Mouse (Mus musculus) neural tube, embryonic 13.5 days (tissue): ENCODE measurements around the gene Arid1a. TPM values are rescaled to one million over a fixed set of nuclear protein-coding genes. Genes with fewer than 3 reads are reported as not detected.
"Not testable (repeated sequence)": the region's sequence is repeated elsewhere in the genome, so short reads cannot be mapped to it uniquely, and the experiment has no call there.

Experiments
- ATAC-seq: fragments of 200-750 bp; cut with Nextera tagmentation; 2 replicates; pipeline ENCODE4 v1.8.0; 2017; ENCODE audit warnings: low read depth, mild to moderate bottlenecking, moderate TSS enrichment, moderate library complexity
- H3K27ac ChIP-seq: fragments of 300-500 bp; sonication (generic); replicated peaks from 2 replicates; pipeline ENCODE4 v1.5.1; 2015; ENCODE audit warnings: moderate library complexity, mild to moderate bottlenecking, inconsistent platforms
- H3K27me3 ChIP-seq: fragments of 300-500 bp; sonication (generic); 2 replicates; pipeline ENCODE4 v1.6.1; 2015; ENCODE audit warnings: mild to moderate bottlenecking, inconsistent platforms
- H3K36me3 ChIP-seq: fragments of 300-500 bp; sonication (generic); 2 replicates; pipeline ENCODE4 v1.6.1; 2015; ENCODE audit warnings: mild to moderate bottlenecking, inconsistent platforms
- H3K4me1 ChIP-seq: fragments of 300-500 bp; sonication (generic); replicated peaks from 2 replicates; pipeline ENCODE4 v1.6.1; 2015; ENCODE audit warnings: inconsistent platforms
- H3K4me2 ChIP-seq: fragments of 300-500 bp; sonication (generic); 2 replicates; pipeline ENCODE4 v1.6.1; 2015; ENCODE audit warnings: inconsistent platforms, mild to moderate bottlenecking, moderate library complexity
- H3K4me3 ChIP-seq: fragments of 300-500 bp; sonication (generic); 2 replicates; pipeline ENCODE4 v1.5.1; 2015; ENCODE audit warnings: mild to moderate bottlenecking, inconsistent platforms
- H3K9ac ChIP-seq: fragments of 300-500 bp; sonication (generic); 2 replicates; pipeline ENCODE4 v1.6.1; 2015; ENCODE audit warnings: moderate library complexity, mild to moderate bottlenecking, inconsistent platforms
- H3K9me3 ChIP-seq: fragments of 300-500 bp; sonication (generic); 2 replicates; pipeline ENCODE4 v1.6.1; 2016; ENCODE audit warnings: inconsistent platforms
- WGBS: fragments of 180-500 bp; shearing (Covaris S2); methylation state at CpG from one replicate; pipeline ENCODE4 v1.1.7; 2015; 5-methylcytosine and 5-hydroxymethylcytosine counted together
- polyA plus RNA-seq: library from polyadenylated mRNA; unstranded; fragments of >200 nt; fragmentation: Nextera tagmentation; extraction: Ambion mirVana; gene quantifications from 2 replicates; pipeline ENCODE4 v1.2.1, GENCODE M21; 2015

Arid1a gene
- polyA plus RNA-seq, 1 experiment from 2014 or later: 31.8 TPM

DNA sequence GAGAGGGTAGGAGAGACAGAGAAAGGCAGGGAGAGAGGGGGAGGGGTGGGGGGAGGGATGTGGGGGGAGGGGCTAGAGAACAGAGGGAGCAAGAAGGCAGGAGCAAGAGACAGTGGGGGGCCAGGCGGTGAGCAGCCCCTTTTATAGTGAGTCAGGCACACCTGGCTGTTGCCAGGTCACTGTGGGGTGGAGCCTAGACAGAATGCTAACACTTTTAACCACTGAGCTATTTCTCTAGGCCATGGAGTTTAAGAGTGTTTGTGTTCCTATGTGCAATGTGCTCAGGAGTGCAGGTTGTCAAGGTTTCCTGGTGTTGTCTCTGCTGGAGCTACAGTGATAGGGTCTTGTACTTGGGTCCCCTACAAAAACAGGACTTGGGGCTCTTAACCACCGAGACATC lies 97.8 kb downstream of the Arid1a start:
- Histone ChIP-seq H3K27me3 (no peaks in the 10 kb centered on the region), H3K9me3 (no peaks in the 10 kb centered on the region), H3K4me3 (no peak overlapping the region), H3K36me3 (peaks cover 9% of the 10 kb centered on the region), H3K9ac (no peak overlapping the region), H3K4me2 (0 out of 2 replicates have a peak overlapping the region, but pooled peaks have one; percentile 47), H3K4me1 (peaks cover 43% of the 10 kb centered on the region), H3K27ac (0 out of 2 replicates have a peak overlapping the region, but pooled peaks have one; percentile 86)
- no peak for ATAC-seq
- WGBS: 31% methylated on average over 2 of the region's 2 CpGs

- 58% methylated on average over 5 of the region's 5 CpGs for WGBS
- Histone ChIP-seq H3K36me3 (peaks cover 9% of the 10 kb centered on the region), H3K27ac (no peak overlapping the region), H3K4me1 (peaks cover 43% of the 10 kb centered on the region), H3K9ac (no peak overlapping the region), H3K4me3 (no peak overlapping the region), H3K9me3 (no peaks in the 10 kb centered on the region), H3K27me3 (no peaks in the 10 kb centered on the region), H3K4me2 (no peak overlapping the region)
- ATAC-seq: no peak
These were observed 98.6 kb downstream of the Arid1a start for GRCm38 (mm10) chr4:133657829-133658458.

GRCm38 (mm10) chr4:133656997-133657396 lies 99.6 kb downstream of the Arid1a start:
- Histone ChIP-seq H3K27ac (no peak overlapping the region), H3K4me2 (no peak overlapping the region), H3K27me3 (no peaks in the 10 kb centered on the region), H3K4me1 (peaks cover 43% of the 10 kb centered on the region), H3K9ac (no peak overlapping the region), H3K9me3 (no peaks in the 10 kb centered on the region), H3K36me3 (peaks cover 2% of the 10 kb centered on the region; the same call in 1 of the 2 replicates), H3K4me3 (no peak overlapping the region)
- 18% methylated on average over 4 of the region's 4 CpGs for WGBS
- no peak for ATAC-seq

- no peak overlapping the region for H3K9ac ChIP-seq
- H3K36me3 ChIP-seq: no peaks in the 10 kb centered on the region
- no peak overlapping the region for H3K27ac ChIP-seq
- WGBS: 46% methylated on average over 4 of the region's 4 CpGs
- no peaks in the 10 kb centered on the region for H3K27me3 ChIP-seq
- H3K4me2 ChIP-seq: no peak overlapping the region
- no peak for ATAC-seq
- H3K4me3 ChIP-seq: no peak overlapping the region
- H3K4me1 ChIP-seq: peaks cover 40% of the 10 kb centered on the region
- no peaks in the 10 kb centered on the region for H3K9me3 ChIP-seq
These were observed 100.3 kb downstream of the Arid1a start for GRCm38 (mm10) chr4:133656294-133656693.

GRCm38 (mm10) chr4:133654070-133654469 lies 102.5 kb downstream of the Arid1a start:
- H3K4me1 ChIP-seq: peaks cover 18% of the 10 kb centered on the region
- H3K36me3 ChIP-seq, H3K9me3 ChIP-seq, H3K27me3 ChIP-seq, H3K9ac ChIP-seq, H3K4me3 ChIP-seq, H3K4me2 ChIP-seq, ATAC-seq, H3K27ac ChIP-seq: not testable (repeated sequence)
- 97% methylated on average over 5 of the region's 5 CpGs for WGBS

- Histone ChIP-seq H3K4me3 (no peak overlapping the region), H3K27ac (no peak overlapping the region), H3K4me2 (no peak overlapping the region), H3K27me3 (no peaks in the 10 kb centered on the region), H3K36me3 (no peaks in the 10 kb centered on the region), H3K9ac (no peak overlapping the region), H3K9me3 (no peaks in the 10 kb centered on the region), H3K4me1 (peaks cover 13% of the 10 kb centered on the region; the same call in 1 of the 2 replicates)
- 81% methylated on average over 10 of the region's 10 CpGs for WGBS
- no peak for ATAC-seq
These were observed 103.8 kb downstream of the Arid1a start for GRCm38 (mm10) chr4:133652746-133653145.

- Histone ChIP-seq H3K4me2 (no peak overlapping the region), H3K9me3 (no peaks in the 10 kb centered on the region), H3K9ac (no peak overlapping the region), H3K4me1 (peaks cover 11% of the 10 kb centered on the region; the same call in 1 of the 2 replicates), H3K27me3 (no peaks in the 10 kb centered on the region), H3K36me3 (no peaks in the 10 kb centered on the region), H3K27ac (no peak overlapping the region), H3K4me3 (no peak overlapping the region)
- 78% methylated on average over 4 of the region's 4 CpGs for WGBS
- ATAC-seq: no peak
These were observed 104.6 kb downstream of the Arid1a start for GRCm38 (mm10) chr4:133651986-133652385.

- 60% methylated on average over 10 of the region's 10 CpGs for WGBS
- Histone ChIP-seq H3K27ac (no peak overlapping the region), H3K4me2 (no peak overlapping the region), H3K36me3 (no peaks in the 10 kb centered on the region), H3K4me1 (0 out of 2 replicates have a peak, but pooled peaks cover 5% of the 10 kb centered on the region), H3K27me3 (no peaks in the 10 kb centered on the region), H3K9me3 (no peaks in the 10 kb centered on the region), H3K9ac (no peak overlapping the region), H3K4me3 (no peak overlapping the region)
- ATAC-seq: no peak
These were observed 105.1 kb downstream of the Arid1a start for GRCm38 (mm10) chr4:133651445-133651844.

DNA sequence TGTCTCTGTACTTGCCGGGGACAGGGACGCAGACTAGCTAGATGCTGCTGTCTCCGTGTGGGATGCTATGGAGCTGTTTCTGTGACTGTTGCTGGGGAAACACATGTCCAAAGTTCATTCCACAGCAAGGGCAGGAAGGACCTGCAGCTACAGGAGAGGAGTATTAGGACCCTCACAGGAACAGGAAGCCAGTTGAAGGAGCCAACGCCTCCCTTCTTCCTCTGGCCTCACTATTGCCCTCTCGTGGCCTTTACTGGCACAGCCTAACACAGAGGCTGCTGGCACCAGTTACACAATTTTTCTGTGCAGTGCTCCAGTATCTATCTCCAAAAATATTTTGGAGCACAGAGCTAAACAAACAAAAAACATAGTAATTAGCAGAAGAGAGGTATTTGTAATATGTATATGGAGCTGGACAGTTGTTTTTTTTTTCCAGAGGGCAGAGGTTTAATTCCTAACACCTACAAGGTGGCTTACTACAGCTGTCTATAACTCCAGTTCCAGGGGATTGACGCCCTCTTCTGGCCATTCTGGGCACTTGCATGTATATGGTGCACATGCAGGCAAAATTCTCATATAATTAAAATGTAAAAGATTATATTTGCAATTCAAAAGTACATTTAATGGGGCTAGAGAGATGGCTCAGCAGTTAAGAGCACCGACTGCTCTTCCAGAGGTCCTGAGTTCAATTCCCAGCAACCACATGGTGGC lies 106.4 kb downstream of the Arid1a start, which contains the start of gene Zdhhc18:
Gene Zdhhc18, minus strand, starts transcription at position 166 of the 711 bp plus-strand sequence.
- 42% methylated on average over 7 of the region's 7 CpGs for WGBS
- H3K9ac ChIP-seq: peak within 1 kb of the TSS; percentile 34; the same call in 1 of the 2 replicates
- H3K4me2 ChIP-seq: peak within 1 kb of the TSS; percentile 42
- H3K4me1 ChIP-seq: no peaks in the 10 kb centered on the region
- H3K27ac ChIP-seq: 0 out of 2 replicates have a peak within 1 kb of the TSS, but pooled peaks have one; percentile 46
- H3K4me3 ChIP-seq: peak within 1 kb of the TSS; percentile 18; the same call in 1 of the 2 replicates
- H3K27me3 ChIP-seq: no peaks in the 10 kb centered on the region
- H3K36me3 ChIP-seq: no peaks in the 10 kb centered on the region
- peak; percentile 67; the same call in 1 of the 2 replicates for ATAC-seq
- H3K9me3 ChIP-seq: no peaks in the 10 kb centered on the region

- not testable (repeated sequence) for H3K27ac ChIP-seq, H3K36me3 ChIP-seq, H3K9me3 ChIP-seq, H3K27me3 ChIP-seq, H3K4me1 ChIP-seq, H3K4me3 ChIP-seq, ATAC-seq
- H3K4me2 ChIP-seq: peak overlapping the region; percentile 42
- peak overlapping the region; percentile 34; the same call in 1 of the 2 replicates for H3K9ac ChIP-seq
- WGBS: 84% methylated on average over 5 of the region's 5 CpGs
These were observed 107.1 kb downstream of the Arid1a start for GRCm38 (mm10) chr4:133649464-133649863.

- no peak overlapping the region for H3K27ac ChIP-seq
- no peaks in the 10 kb centered on the region for H3K36me3 ChIP-seq
- WGBS: 46% methylated on average over 21 of the region's 21 CpGs
- H3K4me2 ChIP-seq: no peak overlapping the region
- ATAC-seq: no peak
- no peaks in the 10 kb centered on the region for H3K27me3 ChIP-seq
- H3K9ac ChIP-seq: no peak overlapping the region
- H3K9me3 ChIP-seq: peaks cover 8% of the 10 kb centered on the region; the same call in 1 of the 2 replicates
- H3K4me3 ChIP-seq: no peak overlapping the region
- no peaks in the 10 kb centered on the region for H3K4me1 ChIP-seq
These were observed 110.9 kb downstream of the Arid1a start for GRCm38 (mm10) chr4:133645680-133646079.

DNA sequence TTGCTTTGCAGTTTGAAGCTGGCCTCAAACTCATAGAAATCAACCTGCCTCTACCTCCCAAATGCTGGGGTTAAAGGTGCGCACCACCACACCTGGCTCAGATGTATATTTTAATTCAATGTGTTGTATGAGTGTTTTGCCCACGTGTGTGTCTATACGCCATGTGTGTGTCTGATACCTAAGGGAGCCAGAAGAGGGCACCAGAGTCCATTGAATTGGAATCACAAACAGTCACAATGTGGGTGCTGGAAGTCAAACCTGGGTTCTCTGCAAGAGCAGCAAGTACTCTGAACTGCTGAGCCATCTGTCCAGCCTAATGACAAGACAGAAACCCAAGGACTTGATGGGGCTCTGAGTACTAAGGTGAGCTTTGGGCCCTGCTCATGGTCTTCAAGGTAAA lies 111.4 kb downstream of the Arid1a start:
- Histone ChIP-seq H3K4me3 (no peak overlapping the region), H3K9ac (no peak overlapping the region), H3K4me1 (no peaks in the 10 kb centered on the region), H3K4me2 (no peak overlapping the region), H3K36me3 (no peaks in the 10 kb centered on the region), H3K27ac (no peak overlapping the region), H3K27me3 (no peaks in the 10 kb centered on the region), H3K9me3 (peaks cover 8% of the 10 kb centered on the region; the same call in 1 of the 2 replicates)
- no peak for ATAC-seq
- WGBS: 86% methylated on average over 3 of the region's 3 CpGs
